Mouse (Mus musculus) c-Kit-positive CD71-positive TER-119-positive erythroid progenitor cells, embryonic 14.5 days (primary cell): Measurements from ENCODE around the gene Llcfc1.

Experiments
- DNase-seq: peaks from one replicate; pipeline ENCODE4 v3.0.0-alpha.2; 2013; ENCODE audit warnings: low spot score

The Llcfc1 gene

GRCm38 (mm10) chr6:41704123-41704522 lies 19.9 kb downstream of the Llcfc1 start, which contains the start of gene Kel:
Kel (minus strand) TSS chr6:41704339.
- peak; percentile 92 for DNase-seq

DNA sequence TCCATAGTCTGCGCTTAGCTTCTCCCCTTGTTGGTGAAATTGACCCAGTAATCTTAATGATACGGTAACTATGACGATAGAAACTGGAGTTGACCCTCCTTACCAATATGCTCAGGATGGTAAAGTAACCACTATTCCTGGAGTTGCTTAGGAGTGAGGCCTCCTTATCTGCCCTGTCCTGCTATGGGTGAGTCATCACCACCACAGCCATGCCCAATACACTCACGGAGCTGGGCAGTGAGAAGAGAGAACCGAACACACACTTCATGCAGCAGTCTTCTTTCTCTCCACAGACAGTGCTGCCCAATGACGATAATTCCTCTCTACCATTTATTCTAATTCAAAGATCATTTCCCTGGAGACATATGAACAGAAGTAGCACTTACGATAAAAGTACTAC lies 22.0 kb downstream of the Llcfc1 start:
- peak; percentile 86 for DNase-seq

DNA sequence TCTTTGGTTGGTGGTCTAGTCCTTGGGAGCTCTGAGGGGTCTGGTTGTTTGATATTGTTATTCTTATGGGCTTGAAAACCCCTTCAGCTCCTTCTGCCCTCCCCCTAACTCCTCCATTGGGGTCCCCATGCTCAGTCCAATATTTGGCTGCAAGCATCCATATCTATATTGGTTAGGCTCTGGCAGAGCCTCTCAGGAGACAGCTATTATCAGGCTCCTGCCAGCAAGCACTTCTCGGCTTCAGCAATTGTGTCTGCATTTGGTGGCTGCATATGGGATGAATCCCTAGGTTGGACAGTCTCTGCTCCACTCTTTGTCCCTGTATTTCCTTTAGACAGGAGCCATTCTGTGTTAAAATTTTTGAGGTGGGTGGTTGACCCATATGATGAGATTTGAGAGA lies 26.1 kb downstream of the Llcfc1 start:
- DNase-seq, result no peak

DNA sequence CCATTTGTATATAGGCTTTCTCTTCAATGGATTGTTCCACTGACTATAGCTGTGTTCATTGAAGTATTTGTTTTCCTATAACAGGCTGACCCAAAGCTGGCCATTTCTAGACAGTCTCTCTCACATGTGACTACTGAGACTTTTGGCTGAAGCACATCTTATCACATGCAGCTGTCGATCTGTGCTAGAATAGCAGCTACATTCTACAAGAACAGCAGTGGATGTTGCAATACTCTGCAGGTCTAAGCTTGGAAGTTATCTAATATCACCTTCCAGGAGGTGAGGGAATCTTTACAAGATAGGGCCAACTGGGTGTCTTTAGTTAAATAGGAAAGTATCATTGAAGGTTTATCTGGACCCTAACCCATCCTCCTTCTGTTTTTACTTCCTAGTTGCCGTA lies 37.2 kb downstream of the Llcfc1 start:
- DNase-seq, result no peak

GRCm38 (mm10) chr6:41727989-41728609 lies 43.9 kb downstream of the Llcfc1 start:
- peak; percentile 48 for DNase-seq

DNA sequence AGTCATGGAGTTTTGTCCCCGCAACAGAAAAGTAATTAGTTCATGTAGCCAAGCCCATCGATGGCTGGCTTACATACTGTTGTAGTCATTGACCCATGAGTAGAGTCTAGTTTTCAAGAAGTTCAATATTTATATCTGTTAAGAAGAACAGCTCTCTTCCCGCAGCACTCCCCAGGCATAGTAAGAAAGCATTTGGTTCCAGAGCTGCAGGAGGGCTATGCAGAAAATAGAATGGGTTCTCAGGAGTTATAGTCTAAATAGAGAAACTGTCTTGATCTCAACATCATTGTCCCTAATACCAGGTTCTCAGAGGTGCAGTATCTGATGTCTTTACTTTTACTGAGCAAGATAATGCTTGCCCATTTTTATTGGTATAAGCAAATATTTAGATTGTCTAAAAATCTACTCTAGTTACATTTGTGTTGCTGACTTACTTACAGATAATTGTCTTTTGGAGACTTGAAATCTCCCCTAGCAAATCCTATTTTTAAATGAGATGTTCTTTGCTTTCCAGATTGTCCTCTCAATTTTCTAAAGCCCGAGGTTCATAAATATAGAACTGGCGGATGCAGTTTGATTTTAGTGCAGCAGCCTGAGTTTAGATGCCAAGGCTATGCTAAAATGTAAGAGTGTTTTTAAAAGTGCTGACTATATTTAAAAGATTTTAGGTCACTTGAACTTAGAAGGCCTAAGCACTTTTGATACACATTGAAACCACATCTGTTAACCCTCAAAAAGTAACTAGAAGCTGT lies 50.7 kb downstream of the Llcfc1 start:
- DNase-seq, result no peak
